Mouse (Mus musculus) cerebellum, adult 2 months (tissue): Measurements from ENCODE around the gene Prpf38b.

ENCODE experiments used
- CTCF ChIP-seq: fragments of 200-500 bp; IDR thresholded peaks from 2 replicates; pipeline ENCODE4 v1.5.1; 2011; ENCODE audit warnings: low read depth, mild to moderate bottlenecking, control low read depth, low read length, moderate library complexity, borderline replicate concordance; ENCODE audit not compliant: insufficient read depth
- POLR2A ChIP-seq: fragments of 200-500 bp; IDR thresholded peaks from 2 replicates; pipeline ENCODE4 v1.6.1; 2011; ENCODE audit warnings: low read length, control low read depth, borderline replicate concordance; ENCODE audit not compliant: insufficient read depth

GRCm38 (mm10) chr3:108910303-108911080, 1.0 kb downstream of the Prpf38b start:
- TF ChIP-seq CTCF: no peak
- TF ChIP-seq POLR2A: peak; percentile 46; the same call in 1 of the 2 replicates
